Mouse (Mus musculus) liver, adult 2 months (tissue): ENCODE results near the gene E430018J23Rik.

Source experiments
- CTCF ChIP-seq: fragments of 200-500 bp; IDR thresholded peaks from 2 replicates; pipeline ENCODE4 v1.5.1; 2011; ENCODE audit warnings: low read depth, low read length, control low read depth
- POLR2A ChIP-seq: fragments of 200-500 bp; IDR thresholded peaks from 2 replicates; pipeline ENCODE4 v1.6.1; 2011; ENCODE audit warnings: low read length, control low read depth; ENCODE audit not compliant: insufficient read depth; ENCODE audit errors: extremely low read depth

GRCm38 (mm10) chr7:127386641-127387392, 6.6 kb downstream of the E430018J23Rik start, which contains the start of gene 9130019O22Rik:
- 0 out of 2 replicates have a peak, but pooled peaks have one; percentile 46 for TF ChIP-seq POLR2A
- TF ChIP-seq CTCF: no peak
